ENCODE assay signal across 7 mouse cellular contexts in genomic region chr12:108893715-108894431, GRCm38 (mm10). TPM values are rescaled to one million over a fixed set of nuclear protein-coding genes. Genes with fewer than 3 reads are reported as not detected.
DNase-seq lines count a peak whose midpoint lies in the region; ATAC-seq and TF ChIP-seq lines count a peak whose summit lies in the region.

Wars (minus strand) TSS chr12:108894174.

- peaks cover 36% of the 10 kb centered on the region for H3K36me3 ChIP-seq in embryonic facial prominence, embryonic 10.5 days (replicated peaks)
- peaks cover 15% of the 10 kb centered on the region; the same call in 1 of the 2 replicates for H3K36me3 ChIP-seq in intestine, postnatal 0 days (ENCODE audit: control insufficient read depth, insufficient read depth)
- peaks cover 20% of the 10 kb centered on the region for H3K36me3 ChIP-seq in midbrain, embryonic 12.5 days
- H3K36me3 ChIP-seq in small intestine, adult 2 months (ENCODE audit: control insufficient read depth, insufficient read depth, low read length) = peaks cover 9% of the 10 kb centered on the region; the same call in 1 of the 2 replicates

- H3K9ac ChIP-seq in intestine, postnatal 0 days (ENCODE audit: low read depth, low read length) = peak within 1 kb of the TSS; percentile 66
- H3K9ac ChIP-seq in midbrain, embryonic 12.5 days (replicated peaks) = peak within 1 kb of the TSS; percentile 81

- peaks cover 19% of the 10 kb centered on the region for H3K4me1 ChIP-seq in embryonic facial prominence, embryonic 10.5 days
- H3K4me1 ChIP-seq in intestine, postnatal 0 days (replicated peaks; ENCODE audit: control insufficient read depth, insufficient read depth, low read length) = peaks cover 3% of the 10 kb centered on the region; the same call in 1 of the 2 replicates
- peaks cover 22% of the 10 kb centered on the region for H3K4me1 ChIP-seq in midbrain, embryonic 12.5 days
- H3K4me1 ChIP-seq in small intestine, adult 2 months (ENCODE audit: control insufficient read depth, insufficient read depth, insufficient read length, low read length) = peaks cover 6% of the 10 kb centered on the region; the same call in 1 of the 2 replicates

- under 1% methylated on average over 58 of the region's 58 CpGs for WGBS in embryonic facial prominence, embryonic 10.5 days
- under 1% methylated on average over 58 of the region's 58 CpGs for WGBS in intestine, postnatal 0 days
- WGBS in midbrain, embryonic 12.5 days = under 1% methylated on average over 56 of the region's 58 CpGs
- WGBS in small intestine, adult 2 months = under 1% methylated on average over 58 of the region's 58 CpGs

- H3K27me3 ChIP-seq in embryonic facial prominence, embryonic 10.5 days (replicated peaks; ENCODE audit: low read depth, poor library complexity, severe bottlenecking) = no peaks in the 10 kb centered on the region
- H3K27me3 ChIP-seq in intestine, postnatal 0 days (replicated peaks; ENCODE audit: control insufficient read depth, insufficient read depth, low read length) = no peaks in the 10 kb centered on the region
- no peaks in the 10 kb centered on the region for H3K27me3 ChIP-seq in midbrain, embryonic 12.5 days
- no peaks in the 10 kb centered on the region for H3K27me3 ChIP-seq in small intestine, adult 2 months (ENCODE audit: control insufficient read depth, insufficient read depth, low read length)

- H3K4me3 ChIP-seq in embryonic facial prominence, embryonic 10.5 days = peak within 1 kb of the TSS; percentile 93
- H3K4me3 ChIP-seq in intestine, postnatal 0 days (ENCODE audit: low read depth, low read length) = peak within 1 kb of the TSS; percentile 88
- peak within 1 kb of the TSS; percentile 93 for H3K4me3 ChIP-seq in midbrain, embryonic 12.5 days
- H3K4me3 ChIP-seq in small intestine, adult 2 months (ENCODE audit: low read depth, low read length) = peak within 1 kb of the TSS; percentile 81

- TF ChIP-seq CTCF in intestine, postnatal 0 days (IDR thresholded peaks at IDR 0.05; ENCODE audit: low read depth) = 0 out of 2 replicates have a peak, but pooled peaks have one; percentile 3
- TF ChIP-seq CTCF in small intestine, adult 2 months (IDR thresholded peaks at IDR 0.05; ENCODE audit: extremely low read depth, insufficient read length, insufficient replicate concordance, low read depth, low read length) = no peak

- H3K27ac ChIP-seq in embryonic facial prominence, embryonic 10.5 days (replicated peaks) = peak within 1 kb of the TSS; percentile 88
- H3K27ac ChIP-seq in intestine, postnatal 0 days (ENCODE audit: low read depth, low read length) = peak within 1 kb of the TSS; percentile 47; the same call in 1 of the 2 replicates
- 0 out of 2 replicates have a peak within 1 kb of the TSS, but pooled peaks have one; percentile 15 for H3K27ac ChIP-seq in midbrain, embryonic 12.5 days (replicated peaks)
- peak within 1 kb of the TSS; percentile 76 for H3K27ac ChIP-seq in small intestine, adult 2 months (ENCODE audit: insufficient read depth, low read depth, low read length)

- ATAC-seq in intestine, postnatal 0 days = peak; percentile 100
- ATAC-seq in midbrain, embryonic 12.5 days (ENCODE audit: low FRiP score, low read depth) = peak; percentile 100

- peak within 1 kb of the TSS; percentile 78 for H3K4me2 ChIP-seq in intestine, postnatal 0 days (replicated peaks; ENCODE audit: low read depth)
- peak within 1 kb of the TSS; percentile 98 for H3K4me2 ChIP-seq in midbrain, embryonic 12.5 days (replicated peaks)

- DNase-seq in adrenal gland, postnatal 10 days = peak; percentile 97
- DNase-seq in embryonic facial prominence, embryonic 10.5 days (ENCODE audit: low spot score) = peak; percentile 98
- no peak for DNase-seq in gonadal fat pad, adult 2 months (ENCODE audit: low read depth)
- DNase-seq in left cerebral cortex, postnatal 4 days = peak; percentile 96

- intact Hi-C loops in left cerebral cortex, postnatal 4 days (cut with DNase I) = no loop called here

- H3K9me3 ChIP-seq in embryonic facial prominence, embryonic 10.5 days = no peaks in the 10 kb centered on the region
- no peaks in the 10 kb centered on the region for H3K9me3 ChIP-seq in intestine, postnatal 0 days (ENCODE audit: control insufficient read depth)
- no peaks in the 10 kb centered on the region for H3K9me3 ChIP-seq in midbrain, embryonic 12.5 days

- TF ChIP-seq POLR2A in small intestine, adult 2 months (IDR thresholded peaks at IDR 0.05; ENCODE audit: low read depth, low read length) = peak; percentile 64

RNA-seq across cellular contexts. Expression of gene Wars, which starts in this region (rescaled TPM):
- 10 to 100 TPM; 48.8 to 51.5 TPM for total RNA-seq in adrenal gland, postnatal 10 days (2021)
- polyA plus RNA-seq in embryonic facial prominence, embryonic 10.5 days (2016; fragmentation: Nextera tagmentation; extraction: Ambion mirVana) = 146 and 147 TPM in 2 replicates
- 487 and 592 TPM in 2 replicates for polyA plus RNA-seq in gonadal fat pad, adult 2 months (2012; rRNA removed)
- 34.5 and 36.5 TPM in 2 replicates for polyA plus RNA-seq in intestine, postnatal 0 days (2015; fragmentation: Nextera tagmentation; extraction: Ambion mirVana)
- total RNA-seq in left cerebral cortex, postnatal 4 days (2021) = 10 to 100 TPM; 93.2 to 99.7 TPM
- 124 TPM in 2 replicates for polyA plus RNA-seq in midbrain, embryonic 12.5 days (2016; fragmentation: Nextera tagmentation; extraction: Ambion mirVana)
- polyA plus RNA-seq in small intestine, adult 2 months (2012; rRNA removed) = 49.6 and 65.7 TPM in 2 replicates

Comparison
In these comparisons a context has a peak if more than half of its experiments do, and no peak if none do; other contexts are left out.
1. H3K27ac ChIP-seq: peak in every context shown above with its lines; median percentile 88 in embryonic facial prominence, embryonic 10.5 days; 76 in small intestine, adult 2 months; 47 in intestine, postnatal 0 days; 15 in midbrain, embryonic 12.5 days.